Mouse (Mus musculus) bone marrow macrophage, adult 2 months (primary cell): ENCODE measurements around the gene Cpxm2. TPM values are rescaled to one million over a fixed set of nuclear protein-coding genes. Genes with fewer than 3 reads are reported as not detected.

Experiments used
- H3K27ac ChIP-seq: 2 replicates; pipeline ENCODE4 v1.5.1; 2012; ENCODE audit warnings: low read depth, low read length; ENCODE audit not compliant: insufficient read depth
- H3K4me1 ChIP-seq: 2 replicates; pipeline ENCODE4 v1.6.1; 2012; ENCODE audit warnings: low read length; ENCODE audit not compliant: control insufficient read depth, insufficient read depth
- H3K4me3 ChIP-seq: 2 replicates; pipeline ENCODE4 v1.5.1; 2012; ENCODE audit warnings: mild to moderate bottlenecking, low read length, moderate library complexity; ENCODE audit not compliant: insufficient read depth
- CTCF ChIP-seq: IDR thresholded peaks from 2 replicates; pipeline ENCODE4 v1.5.1; 2012; ENCODE audit warnings: low read depth, mild to moderate bottlenecking, low read length, moderate library complexity
- POLR2A ChIP-seq: IDR thresholded peaks from 2 replicates; pipeline ENCODE4 v1.6.1; 2012; ENCODE audit warnings: mild to moderate bottlenecking, low read depth, low read length, borderline replicate concordance
- polyA plus RNA-seq: library from polyadenylated mRNA; stranded (reverse); fragments of >200 nt; gene quantifications from 2 replicates; pipeline ENCODE4 v1.2.4, GENCODE M21; 2012; ENCODE audit not compliant: missing spikeins, insufficient read depth, insufficient read length

Cpxm2 gene
- polyA plus RNA-seq, 1 experiment = not detected

- TF ChIP-seq POLR2A (no peak), CTCF (no peak)
- Histone ChIP-seq H3K4me1 (no peaks in the 10 kb centered on the region), H3K4me3 (no peak overlapping the region), H3K27ac (no peak overlapping the region)
Measured at GRCm38 (mm10) chr7:132094666-132095065, 59.9 kb downstream of the Cpxm2 start.

- Histone ChIP-seq H3K4me1 (no peaks in the 10 kb centered on the region), H3K4me3 (no peak overlapping the region), H3K27ac (no peak overlapping the region)
- no peak for TF ChIP-seq POLR2A
- no peak for TF ChIP-seq CTCF
Measured at GRCm38 (mm10) chr7:132091551-132091950, 63.0 kb downstream of the Cpxm2 start.

GRCm38 (mm10) chr7:132088606-132089005, 65.9 kb downstream of the Cpxm2 start:
- Histone ChIP-seq H3K4me3 (no peak overlapping the region), H3K27ac (no peak overlapping the region), H3K4me1 (no peaks in the 10 kb centered on the region)
- TF ChIP-seq CTCF = no peak
- TF ChIP-seq POLR2A = no peak

GRCm38 (mm10) chr7:132088181-132088580, 66.4 kb downstream of the Cpxm2 start:
- H3K4me1 ChIP-seq = no peaks in the 10 kb centered on the region
- no peak for TF ChIP-seq CTCF
- no peak for TF ChIP-seq POLR2A
- H3K4me3 ChIP-seq = no peak overlapping the region
- no peak overlapping the region for H3K27ac ChIP-seq

GRCm38 (mm10) chr7:132075825-132076224, 78.7 kb downstream of the Cpxm2 start:
- Histone ChIP-seq H3K27ac (no peak overlapping the region), H3K4me3 (no peak overlapping the region), H3K4me1 (no peaks in the 10 kb centered on the region)
- no peak for TF ChIP-seq CTCF
- no peak for TF ChIP-seq POLR2A

- H3K4me3 ChIP-seq = no peak overlapping the region
- no peak for TF ChIP-seq CTCF
- TF ChIP-seq POLR2A = no peak
- no peak overlapping the region for H3K27ac ChIP-seq
- H3K4me1 ChIP-seq = no peaks in the 10 kb centered on the region
Measured at GRCm38 (mm10) chr7:132074503-132074902, 80.0 kb downstream of the Cpxm2 start.

GRCm38 (mm10) chr7:132070877-132071625, 83.5 kb downstream of the Cpxm2 start:
- Histone ChIP-seq H3K4me1 (no peaks in the 10 kb centered on the region), H3K4me3 (no peak overlapping the region), H3K27ac (no peak overlapping the region)
- no peak for TF ChIP-seq CTCF
- no peak for TF ChIP-seq POLR2A

- no peak overlapping the region for H3K27ac ChIP-seq
- no peaks in the 10 kb centered on the region for H3K4me1 ChIP-seq
- TF ChIP-seq POLR2A (no peak), CTCF (no peak)
- H3K4me3 ChIP-seq = no peak overlapping the region
Measured at GRCm38 (mm10) chr7:132067951-132068350, 86.6 kb downstream of the Cpxm2 start.

GRCm38 (mm10) chr7:132067511-132067910, 87.0 kb downstream of the Cpxm2 start:
- Histone ChIP-seq H3K4me1 (no peaks in the 10 kb centered on the region), H3K4me3 (no peak overlapping the region), H3K27ac (no peak overlapping the region)
- TF ChIP-seq CTCF (no peak), POLR2A (no peak)

- TF ChIP-seq POLR2A = no peak
- TF ChIP-seq CTCF = no peak
- H3K27ac ChIP-seq = no peak overlapping the region
- no peaks in the 10 kb centered on the region for H3K4me1 ChIP-seq
- no peak overlapping the region for H3K4me3 ChIP-seq
Measured at GRCm38 (mm10) chr7:132060116-132060515, 94.4 kb downstream of the Cpxm2 start.
